Comparison of ENCODE assay signal across 11 mouse cellular contexts in genomic region chr15:93698182-93698822, GRCm38 (mm10).
DNase-seq lines count a peak whose midpoint lies in the region; ATAC-seq and TF ChIP-seq lines count a peak whose summit lies in the region.
"Had no signal": no experiment of that assay in that cellular context is flagged by ENCODE, and none has a peak within 500 bp of the region (broad histone marks: within the 10 kb centered on the region; RNA-seq: fewer than 3 reads in every experiment).

No protein-coding gene starts in this region.

- ATAC-seq in liver, embryonic 11.5 days (replicated peaks; ENCODE audit: low FRiP score) = no peak
- no peak for ATAC-seq in liver, postnatal 0 days
- ATAC-seq: Patski had no signal

- WGBS in liver, embryonic 11.5 days = 30% methylated on average over 10 of the region's 10 CpGs
- WGBS in liver, postnatal 0 days (ENCODE audit: insufficient replicate concordance) = 40% methylated on average over 10 of the region's 10 CpGs
- 73% methylated on average over 10 of the region's 10 CpGs for WGBS in thymus, adult 2 months

- no peak for TF ChIP-seq CTCF in liver, postnatal 0 days (IDR thresholded peaks at IDR 0.05; ENCODE audit: low read depth)
- TF ChIP-seq CTCF in thymus, adult 2 months (IDR thresholded peaks at IDR 0.05; ENCODE audit: borderline replicate concordance, control insufficient read depth, extremely low read depth, insufficient read depth, low read length, poor library complexity) = no peak

- H3K27ac ChIP-seq in liver, embryonic 11.5 days (ENCODE audit: low read depth, low read length) = no peak overlapping the region
- no peak overlapping the region for H3K27ac ChIP-seq in liver, postnatal 0 days (ENCODE audit: low read depth)
- no peak overlapping the region for H3K27ac ChIP-seq in thymus, adult 2 months (ENCODE audit: control insufficient read depth, insufficient read depth, low read length)

- DNase-seq in embryo, embryonic 9.5 days (ENCODE audit: extremely low spot score) = peak; percentile 37
- DNase-seq in embryo, embryonic 10 days (ENCODE audit: low spot score) = no peak
- peak; percentile 31 for DNase-seq in liver, embryonic 11.5 days (ENCODE audit: low spot score)
- no peak for DNase-seq in liver, postnatal 0 days
- peak; percentile 10 for DNase-seq in gastrocnemius, postnatal 25 days
- DNase-seq in heart, postnatal 4 days = peak; percentile 65
- no peak for DNase-seq in thymus, adult 2 months
- no peak for DNase-seq in cerebellum, adult 9-10 months
- DNase-seq: embryo, embryonic 11 days had no signal

- no peak for TF ChIP-seq POLR2A in thymus, adult 2 months (IDR thresholded peaks at IDR 0.05; ENCODE audit: control insufficient read depth, extremely low read depth, insufficient read depth, low read length, poor library complexity)

- no peak overlapping the region for H3K4me3 ChIP-seq in liver, embryonic 11.5 days (ENCODE audit: low read depth, low read length)
- no peak overlapping the region for H3K4me3 ChIP-seq in liver, postnatal 0 days (ENCODE audit: low read depth, low read length)
- H3K4me3 ChIP-seq in thymus, adult 2 months (ENCODE audit: control insufficient read depth, insufficient read depth, low read length) = no peak overlapping the region
- H3K4me3 ChIP-seq: megakaryocyte, embryonic 14.5 days had no signal

- H3K36me3 ChIP-seq in liver, embryonic 11.5 days (ENCODE audit: control insufficient read depth, insufficient read depth, low read length) = no peaks in the 10 kb centered on the region
- H3K36me3 ChIP-seq in liver, postnatal 0 days (replicated peaks; ENCODE audit: insufficient read depth, low read length) = no peaks in the 10 kb centered on the region
- H3K36me3 ChIP-seq in thymus, adult 2 months (ENCODE audit: control insufficient read depth, insufficient read depth, low read length) = no peaks in the 10 kb centered on the region

- TF ChIP-seq EP300 in liver, postnatal 0 days (IDR thresholded peaks at IDR 0.05; ENCODE audit: low read depth) = no peak

- no peaks in the 10 kb centered on the region for H3K27me3 ChIP-seq in liver, embryonic 11.5 days (replicated peaks; ENCODE audit: control insufficient read depth, insufficient read depth, low read length)
- no peaks in the 10 kb centered on the region for H3K27me3 ChIP-seq in liver, postnatal 0 days (ENCODE audit: insufficient read depth, low read length)
- H3K27me3 ChIP-seq in thymus, adult 2 months (ENCODE audit: control insufficient read depth, insufficient read depth, low read length) = no peaks in the 10 kb centered on the region
- H3K27me3 ChIP-seq: Patski had no signal

- H3K4me1 ChIP-seq in liver, embryonic 11.5 days (replicated peaks; ENCODE audit: control insufficient read depth, insufficient read depth, low read length) = peaks cover 6% of the 10 kb centered on the region; the same call in 1 of the 2 replicates
- H3K4me1 ChIP-seq in liver, postnatal 0 days (ENCODE audit: insufficient read depth) = no peaks in the 10 kb centered on the region
- H3K4me1 ChIP-seq in thymus, adult 2 months (replicated peaks; ENCODE audit: control insufficient read depth, insufficient read depth, low read length) = no peaks in the 10 kb centered on the region

- no peak overlapping the region for H3K9ac ChIP-seq in liver, embryonic 11.5 days (ENCODE audit: low read depth, low read length)
- no peak overlapping the region for H3K9ac ChIP-seq in liver, postnatal 0 days (replicated peaks)

- H3K4me2 ChIP-seq in liver, embryonic 11.5 days = peak overlapping the region; percentile 19; the same call in 1 of the 2 replicates
- H3K4me2 ChIP-seq in liver, postnatal 0 days (ENCODE audit: low read depth, low read length) = no peak overlapping the region

- H3K9me3 ChIP-seq in liver, embryonic 11.5 days (ENCODE audit: control insufficient read depth, low read length) = no peaks in the 10 kb centered on the region
- H3K9me3 ChIP-seq in liver, postnatal 0 days (ENCODE audit: low read length) = no peaks in the 10 kb centered on the region
- H3K9me3 ChIP-seq: megakaryocyte, embryonic 14.5 days had no signal

Comparison
In these comparisons a context has a peak if more than half of its experiments do, and no peak if none do; other contexts are left out.
1. DNase-seq: peak in embryo, embryonic 9.5 days (single experiment), liver, embryonic 11.5 days (single experiment), gastrocnemius, postnatal 25 days (single experiment) and heart, postnatal 4 days (single experiment); none in embryo, embryonic 10 days (single experiment), liver, postnatal 0 days (single experiment), thymus, adult 2 months (single experiment) and cerebellum, adult 9-10 months (single experiment).